Mouse (Mus musculus) liver, embryonic 11.5 days (tissue): Measurements from ENCODE around the gene Auts2. TPM values are rescaled to one million over a fixed set of nuclear protein-coding genes. Genes with fewer than 3 reads are reported as not detected.

ENCODE experiments used
- ATAC-seq: fragments of 200-750 bp; cut with Nextera tagmentation; replicated peaks from 2 replicates; pipeline ENCODE4 v1.8.0; 2017; ENCODE audit warnings: moderate number of reproducible peaks, mild to moderate bottlenecking, moderate TSS enrichment, moderate library complexity; ENCODE audit not compliant: low FRiP score
- DNase-seq: peaks from one replicate; pipeline ENCODE4 v3.0.0-alpha.2; 2017; ENCODE audit warnings: low spot score
- H3K27ac ChIP-seq: fragments of 300-500 bp; sonication (generic); 2 replicates; pipeline ENCODE4 v1.5.1; 2014; ENCODE audit warnings: mild to moderate bottlenecking, low read depth, low read length, control low read depth
- H3K27me3 ChIP-seq: fragments of 300-500 bp; sonication (generic); replicated peaks from 2 replicates; pipeline ENCODE4 v1.6.1; 2014; ENCODE audit warnings: low read length, mixed read lengths; ENCODE audit not compliant: control insufficient read depth, insufficient read depth
- H3K36me3 ChIP-seq: fragments of 300-500 bp; sonication (generic); 2 replicates; pipeline ENCODE4 v1.6.1; 2014; ENCODE audit warnings: mild to moderate bottlenecking, low read length, moderate library complexity, mixed read lengths; ENCODE audit not compliant: control insufficient read depth, insufficient read depth
- H3K4me1 ChIP-seq: fragments of 300-500 bp; sonication (generic); replicated peaks from 2 replicates; pipeline ENCODE4 v1.6.1; 2014; ENCODE audit warnings: low read length, mixed read lengths; ENCODE audit not compliant: control insufficient read depth, insufficient read depth
- H3K4me2 ChIP-seq: fragments of 300-500 bp; sonication (generic); 2 replicates; pipeline ENCODE4 v1.6.1; 2014; ENCODE audit warnings: mild to moderate bottlenecking, control low read depth, moderate library complexity
- H3K4me3 ChIP-seq: fragments of 300-500 bp; sonication (generic); 2 replicates; pipeline ENCODE4 v1.5.1; 2014; ENCODE audit warnings: low read depth, low read length, control low read depth
- H3K9ac ChIP-seq: fragments of 300-500 bp; sonication (generic); 2 replicates; pipeline ENCODE4 v1.6.1; 2014; ENCODE audit warnings: low read depth, low read length, control low read depth
- H3K9me3 ChIP-seq: fragments of 300-500 bp; sonication (generic); 2 replicates; pipeline ENCODE4 v1.6.1; 2016; ENCODE audit warnings: low read length, inconsistent platforms, mixed read lengths; ENCODE audit not compliant: control insufficient read depth
- WGBS: fragments of 180-500 bp; shearing (Covaris S2); extraction: QIAGEN DNeasy Blood & Tissue Kit; methylation state at CpG from one replicate; pipeline ENCODE4 v1.1.7; 2014; 5-methylcytosine and 5-hydroxymethylcytosine counted together
- polyA plus RNA-seq: library from polyadenylated mRNA; unstranded; fragments of >200 nt; fragmentation: Nextera tagmentation; extraction: Ambion mirVana; gene quantifications from 2 replicates; pipeline ENCODE4 v1.2.1, GENCODE M21; 2014

Auts2 gene
- polyA plus RNA-seq, 1 experiment from 2014 or later, result 13.8 TPM

DNA sequence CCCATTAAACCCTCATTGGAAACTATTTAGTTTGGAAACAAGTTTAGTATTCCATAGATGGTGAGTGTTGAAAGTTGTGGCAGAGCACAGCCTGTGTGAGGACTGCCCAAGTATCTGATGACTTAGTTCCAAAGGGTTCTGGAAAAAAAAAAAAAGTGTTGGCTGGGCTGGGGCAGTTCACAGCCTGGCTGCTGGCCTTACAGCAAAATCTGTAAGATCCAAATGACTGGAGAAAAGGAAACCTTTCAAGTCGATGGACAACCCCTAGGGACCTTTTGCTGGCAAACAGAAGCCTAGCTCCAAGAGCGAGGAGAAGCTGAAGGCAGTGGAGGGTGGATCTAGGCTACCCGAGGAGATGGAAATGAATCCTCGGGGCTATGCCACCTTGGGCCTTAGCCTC, 869.4 kb downstream of the Auts2 start:
- H3K9ac ChIP-seq, result no peak overlapping the region

GRCm38 (mm10) chr5:131665068-131665467, 878.1 kb downstream of the Auts2 start:
- no peaks in the 10 kb centered on the region for H3K27me3 ChIP-seq
- no peak overlapping the region for H3K4me3 ChIP-seq
- no peak for DNase-seq
- no peak for ATAC-seq
- H3K27ac ChIP-seq, result no peak overlapping the region
- H3K9ac ChIP-seq, result no peak overlapping the region
- WGBS, result 87% methylated on average over 8 of the region's 8 CpGs
- H3K4me1 ChIP-seq, result no peaks in the 10 kb centered on the region
- H3K4me2 ChIP-seq, result no peak overlapping the region
- H3K9me3 ChIP-seq, result no peaks in the 10 kb centered on the region; the same call in 1 of the 2 replicates
- no peaks in the 10 kb centered on the region for H3K36me3 ChIP-seq

More for the DNA sequence above, 869.4 kb downstream of the Auts2 start:
- ATAC-seq (no peak), DNase-seq (no peak)
- H3K4me3 ChIP-seq, result no peak overlapping the region
- no peak overlapping the region for H3K27ac ChIP-seq
- H3K27me3 ChIP-seq, result no peaks in the 10 kb centered on the region
- no peaks in the 10 kb centered on the region for H3K9me3 ChIP-seq
- H3K4me2 ChIP-seq, result no peak overlapping the region
- 85% methylated on average over 4 of the region's 4 CpGs for WGBS
- no peaks in the 10 kb centered on the region for H3K4me1 ChIP-seq
- no peaks in the 10 kb centered on the region for H3K36me3 ChIP-seq

- H3K4me3 ChIP-seq, result no peak overlapping the region
- H3K27me3 ChIP-seq, result no peaks in the 10 kb centered on the region
- H3K27ac ChIP-seq, result no peak overlapping the region
- no peaks in the 10 kb centered on the region; the same call in 1 of the 2 replicates for H3K9me3 ChIP-seq
- no peaks in the 10 kb centered on the region for H3K4me1 ChIP-seq
- H3K9ac ChIP-seq, result no peak overlapping the region
- DNase-seq (no peak), ATAC-seq (no peak)
- WGBS, result 92% methylated on average over 7 of the region's 7 CpGs
- H3K4me2 ChIP-seq, result no peak overlapping the region
- no peaks in the 10 kb centered on the region for H3K36me3 ChIP-seq
Observed at GRCm38 (mm10) chr5:131664657-131665056, 878.5 kb downstream of the Auts2 start.

- Histone ChIP-seq H3K27ac (no peak overlapping the region), H3K9ac (no peak overlapping the region)
- 85% methylated on average over 2 of the region's 2 CpGs for WGBS
Observed at GRCm38 (mm10) chr5:131662657-131663056, 880.5 kb downstream of the Auts2 start.

DNA sequence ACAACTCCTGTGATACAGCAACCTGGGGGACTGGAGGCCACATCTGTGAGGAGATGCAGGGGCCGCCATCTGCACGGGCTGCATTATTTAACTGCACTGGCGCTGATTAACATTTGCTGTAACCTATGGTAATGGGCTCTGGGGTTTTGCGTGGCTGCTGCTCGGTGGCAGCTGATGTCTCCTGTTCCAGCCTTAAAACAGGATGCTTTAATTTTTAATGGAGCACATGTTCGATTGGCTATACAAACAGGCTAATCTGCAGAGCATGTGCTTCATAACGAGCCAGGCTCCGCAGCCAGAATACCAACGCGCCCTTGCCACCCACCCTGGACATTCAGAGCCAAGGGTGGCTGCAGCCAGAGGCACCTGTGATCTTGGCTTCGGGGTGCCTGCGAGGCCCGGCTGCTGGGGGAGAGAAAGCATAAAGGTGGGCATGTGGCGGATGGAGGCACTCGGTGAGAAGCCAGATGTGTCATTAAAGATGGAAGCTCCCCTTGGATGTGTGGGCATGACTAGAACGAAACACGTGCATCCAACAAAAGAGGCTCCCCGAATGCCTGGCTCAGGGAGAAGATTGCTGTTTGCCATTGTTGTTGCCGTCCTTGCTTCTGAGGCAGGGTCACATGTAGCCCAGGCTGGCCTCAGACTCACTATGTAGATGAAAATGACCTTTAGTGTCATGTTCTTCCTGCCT, 884.2 kb downstream of the Auts2 start:
- Histone ChIP-seq H3K27ac (no peak overlapping the region), H3K9ac (no peak overlapping the region), H3K4me2 (no peak overlapping the region), H3K36me3 (no peaks in the 10 kb centered on the region), H3K9me3 (no peaks in the 10 kb centered on the region; the same call in 1 of the 2 replicates), H3K27me3 (no peaks in the 10 kb centered on the region), H3K4me3 (no peak overlapping the region), H3K4me1 (no peaks in the 10 kb centered on the region)
- 91% methylated on average over 19 of the region's 19 CpGs for WGBS
- DNase-seq (no peak), ATAC-seq (no peak)

More at GRCm38 (mm10) chr5:131662657-131663056, 880.5 kb downstream of the Auts2 start:
- DNase-seq (no peak), ATAC-seq (no peak)
- Histone ChIP-seq H3K4me1 (no peaks in the 10 kb centered on the region), H3K36me3 (no peaks in the 10 kb centered on the region), H3K4me3 (no peak overlapping the region), H3K4me2 (no peak overlapping the region), H3K27me3 (no peaks in the 10 kb centered on the region), H3K9me3 (no peaks in the 10 kb centered on the region; the same call in 1 of the 2 replicates)

DNA sequence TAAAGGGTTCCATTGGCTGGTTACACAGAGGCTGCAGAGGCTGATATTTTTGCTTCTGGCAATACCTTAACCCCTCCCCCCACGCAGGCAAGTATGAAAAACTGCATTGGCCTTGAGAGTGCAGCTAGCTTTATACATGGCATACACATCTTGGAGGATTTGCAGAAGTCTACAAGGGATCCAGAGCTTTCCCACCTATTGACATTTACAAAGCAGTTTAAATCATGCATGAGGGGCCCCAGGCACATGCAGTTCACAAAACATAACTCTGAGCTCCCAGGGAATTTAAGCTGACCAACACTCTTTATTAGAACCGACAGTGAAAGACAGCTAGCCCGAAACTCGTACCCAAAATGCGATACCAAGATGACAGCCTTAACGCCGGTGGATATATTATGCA, 888.9 kb downstream of the Auts2 start:
- Histone ChIP-seq H3K4me3 (no peak overlapping the region), H3K4me2 (no peak overlapping the region), H3K9ac (no peak overlapping the region), H3K9me3 (no peaks in the 10 kb centered on the region; the same call in 1 of the 2 replicates), H3K36me3 (no peaks in the 10 kb centered on the region), H3K27ac (no peak overlapping the region), H3K27me3 (no peaks in the 10 kb centered on the region), H3K4me1 (0 out of 2 replicates have a peak, but pooled peaks cover 2% of the 10 kb centered on the region)
- no peak for DNase-seq
- no peak for ATAC-seq
- WGBS, result 75% methylated on average over 7 of the region's 7 CpGs

GRCm38 (mm10) chr5:131650381-131650891, 892.7 kb downstream of the Auts2 start:
- no peak overlapping the region for H3K27ac ChIP-seq
- no peaks in the 10 kb centered on the region for H3K27me3 ChIP-seq
- H3K4me3 ChIP-seq, result no peak overlapping the region
- WGBS, result 42% methylated on average over 11 of the region's 11 CpGs
- H3K4me2 ChIP-seq, result no peak overlapping the region
- ATAC-seq (no peak), DNase-seq (no peak)
- no peaks in the 10 kb centered on the region for H3K36me3 ChIP-seq
- H3K4me1 ChIP-seq, result 0 out of 2 replicates have a peak, but pooled peaks cover 2% of the 10 kb centered on the region
- H3K9me3 ChIP-seq, result no peaks in the 10 kb centered on the region
- H3K9ac ChIP-seq, result no peak overlapping the region

DNA sequence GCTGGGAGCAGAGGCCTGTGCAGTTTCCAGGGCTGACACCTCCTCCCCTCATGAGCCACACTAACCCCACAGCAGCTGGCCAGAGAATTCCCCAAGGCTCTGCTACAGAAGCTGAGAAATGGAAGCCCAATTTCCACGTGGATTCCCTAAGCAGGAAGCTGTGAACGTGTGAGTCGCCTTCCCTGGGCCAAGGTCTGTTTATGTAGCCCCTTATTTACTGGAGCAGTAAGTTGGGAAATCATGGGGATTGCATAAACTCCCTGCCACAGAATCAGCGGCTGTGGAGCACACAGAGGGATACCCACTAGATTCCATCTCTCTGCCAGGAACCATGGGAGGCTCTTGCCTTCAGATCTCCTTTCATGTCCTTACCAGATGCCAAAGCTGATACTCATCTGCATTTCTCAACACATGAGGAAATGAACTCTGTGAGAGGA, 895.4 kb downstream of the Auts2 start:
- WGBS, result 29% methylated on average over 4 of the region's 4 CpGs

More for the DNA sequence above, 895.4 kb downstream of the Auts2 start:
- 0 out of 2 replicates have a peak, but pooled peaks cover 2% of the 10 kb centered on the region for H3K4me1 ChIP-seq
- no peak overlapping the region for H3K4me2 ChIP-seq
- H3K36me3 ChIP-seq, result no peaks in the 10 kb centered on the region
- DNase-seq, result no peak
- no peak overlapping the region for H3K9ac ChIP-seq
- no peak overlapping the region for H3K27ac ChIP-seq
- H3K9me3 ChIP-seq, result no peaks in the 10 kb centered on the region
- no peak for ATAC-seq
- H3K27me3 ChIP-seq, result no peaks in the 10 kb centered on the region
- no peak overlapping the region for H3K4me3 ChIP-seq
